8 mouse cellular contexts compared by ENCODE assay signal in the genomic region with DNA sequence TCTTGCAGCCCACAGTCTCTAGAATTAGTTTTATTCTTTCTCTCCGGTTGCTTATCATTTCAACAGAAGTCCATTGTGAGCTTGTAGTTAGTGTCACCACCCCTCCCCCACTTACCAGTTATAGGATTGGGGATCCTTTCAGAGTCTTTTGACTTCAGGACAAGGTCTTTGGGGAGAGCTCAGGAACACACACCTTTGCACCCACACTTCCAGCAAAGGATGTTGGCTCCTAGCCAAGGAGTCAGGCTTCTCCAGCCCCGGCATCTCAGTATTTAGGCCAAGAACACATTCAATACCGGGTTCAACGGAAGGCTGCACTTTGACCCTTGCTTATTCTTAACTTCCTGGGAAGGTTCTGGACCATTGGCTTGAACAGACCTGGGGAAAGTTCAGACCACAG. TPM values are rescaled to one million over a fixed set of nuclear protein-coding genes. Genes with fewer than 3 reads are reported as not detected.
DNase-seq lines count a peak whose midpoint lies in the region; ATAC-seq and TF ChIP-seq lines count a peak whose summit lies in the region.

No protein-coding gene starts in this region.

- H3K36me3 ChIP-seq in lung, embryonic 16.5 days (ENCODE audit: control insufficient read depth, insufficient read depth, low read length): no peaks in the 10 kb centered on the region
- H3K36me3 ChIP-seq in hindbrain, embryonic 15.5 days: no peaks in the 10 kb centered on the region
- no peaks in the 10 kb centered on the region for H3K36me3 ChIP-seq in limb, embryonic 15.5 days
- H3K36me3 ChIP-seq in stomach, embryonic 15.5 days: no peaks in the 10 kb centered on the region

- H3K4me2 ChIP-seq in lung, embryonic 16.5 days (ENCODE audit: low read depth, low read length): peak overlapping the region; percentile 83
- H3K4me2 ChIP-seq in hindbrain, embryonic 15.5 days: peak overlapping the region; percentile 61
- peak overlapping the region; percentile 76 for H3K4me2 ChIP-seq in limb, embryonic 15.5 days
- peak overlapping the region; percentile 91 for H3K4me2 ChIP-seq in stomach, embryonic 15.5 days

- no peak for DNase-seq in lung, adult 2 months
- no peak for DNase-seq in adrenal gland, postnatal 14 days
- no peak for DNase-seq in cerebellum, adult 9-10 months

- WGBS in lung, embryonic 16.5 days: 14% methylated on average over 4 of the region's 4 CpGs
- 25% methylated on average over 4 of the region's 4 CpGs for WGBS in lung, adult 2 months
- WGBS in hindbrain, embryonic 15.5 days: 24% methylated on average over 4 of the region's 4 CpGs
- WGBS in limb, embryonic 15.5 days: 23% methylated on average over 4 of the region's 4 CpGs
- 19% methylated on average over 4 of the region's 4 CpGs for WGBS in stomach, embryonic 15.5 days

- no peak for TF ChIP-seq POLR2A in lung, adult 2 months (IDR thresholded peaks at IDR 0.05; ENCODE audit: borderline replicate concordance, extremely low read depth, low read depth, low read length)
- no peak for TF ChIP-seq POLR2A in embryonic fibroblast, embryonic 13.5 days (IDR thresholded peaks at IDR 0.05; ENCODE audit: low read depth, low read length)

- H3K27me3 ChIP-seq in lung, embryonic 16.5 days (ENCODE audit: control insufficient read depth, insufficient read depth, low read depth, low read length): no peaks in the 10 kb centered on the region
- no peaks in the 10 kb centered on the region for H3K27me3 ChIP-seq in hindbrain, embryonic 15.5 days
- H3K27me3 ChIP-seq in limb, embryonic 15.5 days: no peaks in the 10 kb centered on the region
- no peaks in the 10 kb centered on the region for H3K27me3 ChIP-seq in stomach, embryonic 15.5 days (replicated peaks)

- H3K9me3 ChIP-seq in lung, embryonic 16.5 days (ENCODE audit: control insufficient read depth, low read length): no peaks in the 10 kb centered on the region
- H3K9me3 ChIP-seq in hindbrain, embryonic 15.5 days: no peaks in the 10 kb centered on the region
- no peaks in the 10 kb centered on the region for H3K9me3 ChIP-seq in limb, embryonic 15.5 days
- H3K9me3 ChIP-seq in stomach, embryonic 15.5 days: no peaks in the 10 kb centered on the region

- peak overlapping the region; percentile 64 for H3K4me3 ChIP-seq in lung, embryonic 16.5 days (ENCODE audit: low read length)
- no peak overlapping the region for H3K4me3 ChIP-seq in lung, adult 2 months (replicated peaks; ENCODE audit: extremely low read depth, low read depth, low read length)
- H3K4me3 ChIP-seq in embryonic fibroblast, embryonic 13.5 days (ENCODE audit: insufficient read depth, low read length): peak overlapping the region; percentile 30
- peak overlapping the region; percentile 97 for H3K4me3 ChIP-seq in hindbrain, embryonic 15.5 days
- peak overlapping the region; percentile 69 for H3K4me3 ChIP-seq in limb, embryonic 15.5 days
- H3K4me3 ChIP-seq in stomach, embryonic 15.5 days (replicated peaks): peak overlapping the region; percentile 76

- no peak for TF ChIP-seq CTCF in lung, adult 2 months (IDR thresholded peaks at IDR 0.05; ENCODE audit: insufficient read depth, low read length)
- TF ChIP-seq CTCF in embryonic fibroblast, embryonic 13.5 days (IDR thresholded peaks at IDR 0.05; ENCODE audit: borderline replicate concordance, insufficient read depth, low read length): no peak

- no peak for ATAC-seq in lung, embryonic 16.5 days (ENCODE audit: low read depth)
- ATAC-seq in hindbrain, embryonic 15.5 days (ENCODE audit: low FRiP score, low read depth): no peak
- ATAC-seq in limb, embryonic 15.5 days (ENCODE audit: insufficient number of reproducible peaks, low FRiP score, low TSS enrichment, low read depth): no peak
- no peak for ATAC-seq in stomach, embryonic 15.5 days (ENCODE audit: insufficient read depth, low FRiP score, low read depth)

- peaks cover 10% of the 10 kb centered on the region for H3K4me1 ChIP-seq in lung, embryonic 16.5 days (replicated peaks; ENCODE audit: control insufficient read depth, insufficient read depth, low read length)
- peaks cover 3% of the 10 kb centered on the region; the same call in 1 of the 2 replicates for H3K4me1 ChIP-seq in lung, adult 2 months (ENCODE audit: control insufficient read depth, insufficient read depth, low read length)
- H3K4me1 ChIP-seq in embryonic fibroblast, embryonic 13.5 days (ENCODE audit: control insufficient read depth, insufficient read depth, low read length): no peaks in the 10 kb centered on the region
- H3K4me1 ChIP-seq in hindbrain, embryonic 15.5 days (replicated peaks): peaks cover 6% of the 10 kb centered on the region; the same call in 1 of the 2 replicates
- H3K4me1 ChIP-seq in limb, embryonic 15.5 days: peaks cover 9% of the 10 kb centered on the region
- H3K4me1 ChIP-seq in stomach, embryonic 15.5 days: 0 out of 2 replicates have a peak, but pooled peaks cover 6% of the 10 kb centered on the region

- H3K9ac ChIP-seq in lung, embryonic 16.5 days (ENCODE audit: low read length): peak overlapping the region; percentile 56; the same call in 1 of the 2 replicates
- peak overlapping the region; percentile 100 for H3K9ac ChIP-seq in hindbrain, embryonic 15.5 days
- peak overlapping the region; percentile 51; the same call in 1 of the 2 replicates for H3K9ac ChIP-seq in limb, embryonic 15.5 days
- H3K9ac ChIP-seq in stomach, embryonic 15.5 days: peak overlapping the region; percentile 37; the same call in 1 of the 2 replicates

- peak overlapping the region; percentile 57 for H3K27ac ChIP-seq in lung, embryonic 16.5 days (ENCODE audit: low read length)
- 0 out of 2 replicates have a peak overlapping the region, but pooled peaks have one; percentile 5 for H3K27ac ChIP-seq in embryonic fibroblast, embryonic 13.5 days (ENCODE audit: insufficient read depth, low read length)
- peak overlapping the region; percentile 99 for H3K27ac ChIP-seq in hindbrain, embryonic 15.5 days (replicated peaks)
- H3K27ac ChIP-seq in limb, embryonic 15.5 days: peak overlapping the region; percentile 94
- peak overlapping the region; percentile 89; the same call in 1 of the 2 replicates for H3K27ac ChIP-seq in stomach, embryonic 15.5 days

RNA-seq across cellular contexts. Expression of a gene that starts 0.6 kb away (rescaled TPM):
- polyA plus RNA-seq in lung, embryonic 16.5 days (2015; fragmentation: Nextera tagmentation; extraction: Ambion mirVana): 25.1 TPM in 2 replicates
- polyA plus RNA-seq in lung, adult 2 months (2012; rRNA removed): 34.0 and 36.0 TPM in 2 replicates
- 30.2 and 34.0 TPM in 2 replicates for polyA plus RNA-seq in embryonic fibroblast, embryonic 13.5 days (2011; ENCODE audit: insufficient read length, low read depth, missing spikeins)
- polyA plus RNA-seq in hindbrain, embryonic 15.5 days (2015; fragmentation: Nextera tagmentation; extraction: Ambion mirVana): 126 and 136 TPM in 2 replicates
- polyA plus RNA-seq in limb, embryonic 15.5 days (2015; fragmentation: Nextera tagmentation; extraction: Ambion mirVana): 51.7 and 55.5 TPM in 2 replicates
- polyA plus RNA-seq in stomach, embryonic 15.5 days (2015; fragmentation: Nextera tagmentation; extraction: Ambion mirVana): 22.3 and 22.5 TPM in 2 replicates
- total RNA-seq in adrenal gland, postnatal 14 days (2021): 16.7 and 24.4 TPM in 2 replicates

Comparison
In these comparisons a context has a peak if more than half of its experiments do, and no peak if none do; other contexts are left out.
1. H3K27ac ChIP-seq: peak in every context shown above with its lines; median percentile 99 in hindbrain, embryonic 15.5 days; 94 in limb, embryonic 15.5 days; 89 in stomach, embryonic 15.5 days; 57 in lung, embryonic 16.5 days; 5 in embryonic fibroblast, embryonic 13.5 days.
2. H3K9ac ChIP-seq: peak in every context shown above with its lines; median percentile 100 in hindbrain, embryonic 15.5 days; 56 in lung, embryonic 16.5 days; 51 in limb, embryonic 15.5 days; 37 in stomach, embryonic 15.5 days.